Mouse (Mus musculus): ENCODE measurements around the gene 2410131K14Rik. TPM values are rescaled to one million over a fixed set of nuclear protein-coding genes. Genes with fewer than 3 reads are reported as not detected.

The 2410131K14Rik gene
- polyA plus RNA-seq, 1 experiment from 2014 or later = 16.0 TPM

GRCm38 (mm10) chr5:118313766-118314165, 68.7 kb downstream of the 2410131K14Rik start:
- Histone ChIP-seq H3K9me3 (ENCODE audit: control insufficient read depth, low read length) (no peaks in the 10 kb centered on the region), H3K27ac (ENCODE audit: low read depth, low read length) (no peak overlapping the region), H3K4me1 (ENCODE audit: control insufficient read depth, insufficient read depth, low read length) (no peaks in the 10 kb centered on the region), H3K27me3 (ENCODE audit: control insufficient read depth, insufficient read depth, low read length) (no peaks in the 10 kb centered on the region), H3K9ac (replicated peaks; ENCODE audit: low read depth, low read length) (no peak overlapping the region), H3K36me3 (ENCODE audit: control insufficient read depth, insufficient read depth, low read length) (no peaks in the 10 kb centered on the region), H3K4me3 (ENCODE audit: low read depth, low read length) (no peak overlapping the region), H3K4me2 (ENCODE audit: low read depth, low read length) (no peak overlapping the region)
- WGBS = 88% methylated on average over 6 of the region's 6 CpGs
- no peak for ATAC-seq (ENCODE audit: low read depth)

Other genes starting within 250 kb of the 2410131K14Rik start
- 2.2 and 2.5 TPM in 2 replicates for gene Tesc, start 217.5 kb upstream of the 2410131K14Rik start, polyA plus RNA-seq (2014; fragmentation: Nextera tagmentation; extraction: Ambion mirVana)
- 16.5 and 20.4 TPM in 2 replicates for gene Fbxw8, start 89.8 kb upstream of the 2410131K14Rik start, polyA plus RNA-seq (2014; fragmentation: Nextera tagmentation; extraction: Ambion mirVana)
- gene Hrk, start 80.6 kb upstream of the 2410131K14Rik start, polyA plus RNA-seq (2014; fragmentation: Nextera tagmentation; extraction: Ambion mirVana) = 3.5 and 3.9 TPM in 2 replicates
- gene Rnft2, start 111 bp upstream of the 2410131K14Rik start, polyA plus RNA-seq (2014; fragmentation: Nextera tagmentation; extraction: Ambion mirVana) = 11.8 and 20.3 TPM in 2 replicates

All from neural tube, embryonic 14.5 days (tissue).